Mouse (Mus musculus) spleen, adult 18-20 months (tissue): ENCODE measurements around the gene Mthfsl.
"Not testable (repeated sequence)": the region's sequence is repeated elsewhere in the genome, so short reads cannot be mapped to it uniquely, and the experiment has no call there.

ENCODE experiments used
- DNase-seq, 2 experiments: peaks; one replicate each; pipeline ENCODE4 v3.0.0; 2022; ENCODE audit warnings: mixed read lengths in 2 of 2

Gene Mthfsl

DNA sequence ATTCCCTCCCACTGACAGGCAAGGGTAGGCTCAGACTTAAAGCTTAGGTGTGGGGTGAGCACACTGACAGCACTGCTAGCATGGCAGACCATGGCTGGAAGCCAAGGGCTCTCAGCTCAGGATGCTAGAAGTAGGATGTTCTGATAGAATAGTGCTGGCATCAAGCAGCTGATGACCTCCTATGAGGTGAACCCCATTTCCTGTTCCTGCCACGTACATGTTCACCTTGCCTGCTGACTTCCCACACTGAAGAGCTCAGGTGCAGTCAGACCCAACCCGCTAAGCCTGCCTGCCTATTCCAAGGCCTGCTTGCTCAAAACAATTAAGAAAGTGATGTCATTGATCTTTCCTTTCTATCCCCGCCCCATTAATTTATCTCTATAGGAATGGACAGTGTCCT is 30.6 kb downstream of the Mthfsl start:
- not testable (repeated sequence) for DNase-seq

- DNase-seq = not testable (repeated sequence)
These were observed 33.4 kb downstream of the Mthfsl start for GRCm38 (mm10) chr9:88686719-88687118.

GRCm38 (mm10) chr9:88658341-88658740 is 61.8 kb downstream of the Mthfsl start:
- DNase-seq = not testable (repeated sequence)

DNA sequence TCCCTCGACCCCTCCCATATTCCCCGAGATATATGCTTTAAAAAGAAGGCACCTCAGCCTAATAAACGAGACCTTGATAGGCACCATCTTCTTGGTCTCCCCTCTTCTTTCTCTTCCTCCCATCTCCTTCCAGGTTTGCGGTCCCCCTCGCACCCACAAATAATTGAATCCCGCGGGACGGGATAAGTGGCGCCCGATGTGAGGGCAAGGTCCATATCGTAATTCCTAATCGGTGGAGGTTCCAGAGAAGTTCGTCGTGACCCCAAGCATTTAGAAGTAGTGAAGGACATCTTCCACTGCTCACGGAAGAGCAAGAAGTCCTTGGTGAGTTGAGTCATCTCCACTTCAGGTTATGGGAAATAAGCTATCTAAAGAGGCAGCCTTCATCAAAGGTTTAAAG is 69.4 kb downstream of the Mthfsl start:
- not testable (repeated sequence) for DNase-seq
